Mouse (Mus musculus) embryonic facial prominence, embryonic 14.5 days (tissue): ENCODE measurements around the gene Pex11b. TPM values are rescaled to one million over a fixed set of nuclear protein-coding genes. Genes with fewer than 3 reads are reported as not detected.
"Not testable (repeated sequence)": the region's sequence is repeated elsewhere in the genome, so short reads cannot be mapped to it uniquely, and the experiment has no call there.

Source experiments
- ATAC-seq: fragments of 200-750 bp; cut with Nextera tagmentation; 2 replicates; pipeline ENCODE4 v1.8.0; 2017; ENCODE audit warnings: low read depth, moderate number of reproducible peaks, moderate TSS enrichment
- DNase-seq: peaks from one replicate; pipeline ENCODE4 v3.0.0-alpha.2; 2015; ENCODE audit warnings: low spot score
- H3K27ac ChIP-seq: fragments of 300-500 bp; sonication (generic); replicated peaks from 2 replicates; pipeline ENCODE4 v1.5.1; 2014; ENCODE audit warnings: low read depth, mild to moderate bottlenecking, low read length, moderate library complexity
- H3K27me3 ChIP-seq: fragments of 300-500 bp; sonication (generic); replicated peaks from 2 replicates; pipeline ENCODE4 v1.6.1; 2014; ENCODE audit warnings: low read length; ENCODE audit not compliant: control insufficient read depth, insufficient read depth
- H3K36me3 ChIP-seq: fragments of 300-500 bp; sonication (generic); 2 replicates; pipeline ENCODE4 v1.6.1; 2014; ENCODE audit warnings: low read length, mixed read lengths; ENCODE audit not compliant: control insufficient read depth, insufficient read depth
- H3K4me1 ChIP-seq: fragments of 300-500 bp; sonication (generic); 2 replicates; pipeline ENCODE4 v1.6.1; 2014; ENCODE audit warnings: antibody characterized with exemption, low read length; ENCODE audit not compliant: control insufficient read depth, insufficient read depth
- H3K4me2 ChIP-seq: fragments of 300-500 bp; sonication (generic); 2 replicates; pipeline ENCODE4 v1.6.1; 2014; ENCODE audit warnings: low read depth, mild to moderate bottlenecking, low read length, moderate library complexity, mixed read lengths
- H3K4me3 ChIP-seq: fragments of 300-500 bp; sonication (generic); 2 replicates; pipeline ENCODE4 v1.5.1; 2014; ENCODE audit warnings: low read depth, mild to moderate bottlenecking, low read length
- H3K9ac ChIP-seq: fragments of 300-500 bp; sonication (generic); 2 replicates; pipeline ENCODE4 v1.6.1; 2014; ENCODE audit warnings: low read depth, mild to moderate bottlenecking, low read length, moderate library complexity, mixed read lengths
- H3K9me3 ChIP-seq: fragments of 300-500 bp; sonication (generic); 2 replicates; pipeline ENCODE4 v1.6.1; 2016; ENCODE audit warnings: low read length; ENCODE audit not compliant: control insufficient read depth
- WGBS: fragments of 180-500 bp; shearing (Covaris S2); extraction: QIAGEN DNeasy Blood & Tissue Kit; methylation state at CpG from one replicate; pipeline ENCODE4 v1.1.7; 2014; 5-methylcytosine and 5-hydroxymethylcytosine counted together
- polyA plus RNA-seq: library from polyadenylated mRNA; unstranded; fragments of >200 nt; fragmentation: Nextera tagmentation; extraction: Ambion mirVana; gene quantifications from 2 replicates; pipeline ENCODE4 v1.2.1, GENCODE M21; 2014

Pex11b gene
- polyA plus RNA-seq, 1 experiment from 2014 or later: 51.6 TPM

GRCm38 (mm10) chr3:96603311-96603710 is 31.9 kb upstream of the Pex11b start:
- Histone ChIP-seq H3K27ac (peak overlapping the region; percentile 97), H3K4me3 (peak overlapping the region; percentile 76), H3K4me1 (peaks cover 15% of the 10 kb centered on the region; the same call in 1 of the 2 replicates), H3K36me3 (no peaks in the 10 kb centered on the region), H3K4me2 (peak overlapping the region; percentile 59), H3K9me3 (no peaks in the 10 kb centered on the region), H3K9ac (peak overlapping the region; percentile 89; the same call in 1 of the 2 replicates), H3K27me3 (no peaks in the 10 kb centered on the region; the same call in 1 of the 2 replicates)
- ATAC-seq (no peak), DNase-seq (peak; percentile 80)
- 48% methylated on average over 5 of the region's 5 CpGs for WGBS

GRCm38 (mm10) chr3:96606007-96606406 is 29.2 kb upstream of the Pex11b start:
- not testable (repeated sequence) for H3K4me3 ChIP-seq, H3K4me1 ChIP-seq, H3K9me3 ChIP-seq, H3K27ac ChIP-seq, H3K4me2 ChIP-seq, DNase-seq, H3K9ac ChIP-seq, H3K36me3 ChIP-seq, ATAC-seq, H3K27me3 ChIP-seq
- WGBS: 86% methylated on average over 3 of the region's 4 CpGs

GRCm38 (mm10) chr3:96606618-96607017 is 28.6 kb upstream of the Pex11b start:
- H3K4me2 ChIP-seq: no peak overlapping the region
- DNase-seq (no peak), ATAC-seq (no peak)
- no peak overlapping the region for H3K9ac ChIP-seq
- H3K36me3 ChIP-seq: no peaks in the 10 kb centered on the region
- no peaks in the 10 kb centered on the region for H3K9me3 ChIP-seq
- no peaks in the 10 kb centered on the region for H3K27me3 ChIP-seq
- no peak overlapping the region for H3K27ac ChIP-seq
- H3K4me3 ChIP-seq: no peak overlapping the region
- 88% methylated on average over 4 of the region's 4 CpGs for WGBS
- H3K4me1 ChIP-seq: peaks cover 2% of the 10 kb centered on the region; the same call in 1 of the 2 replicates

GRCm38 (mm10) chr3:96617941-96618340 is 17.2 kb upstream of the Pex11b start:
- peaks cover 64% of the 10 kb centered on the region for H3K36me3 ChIP-seq
- no peak overlapping the region for H3K4me2 ChIP-seq
- no peak overlapping the region for H3K4me3 ChIP-seq
- no peak overlapping the region for H3K27ac ChIP-seq
- ATAC-seq (no peak), DNase-seq (peak; percentile 42)
- H3K9me3 ChIP-seq: no peaks in the 10 kb centered on the region
- H3K27me3 ChIP-seq: no peaks in the 10 kb centered on the region
- H3K9ac ChIP-seq: no peak overlapping the region
- no peaks in the 10 kb centered on the region; the same call in 1 of the 2 replicates for H3K4me1 ChIP-seq
- WGBS: 72% methylated on average over 3 of the region's 3 CpGs

GRCm38 (mm10) chr3:96623201-96623600 is 12.0 kb upstream of the Pex11b start:
- no peaks in the 10 kb centered on the region for H3K9me3 ChIP-seq
- WGBS: 91% methylated on average over 4 of the region's 4 CpGs
- H3K27me3 ChIP-seq: no peaks in the 10 kb centered on the region
- DNase-seq: no peak
- no peaks in the 10 kb centered on the region for H3K4me1 ChIP-seq
- peaks cover 77% of the 10 kb centered on the region for H3K36me3 ChIP-seq
- no peak overlapping the region for H3K27ac ChIP-seq
- no peak for ATAC-seq
- no peak overlapping the region for H3K4me3 ChIP-seq
- no peak overlapping the region for H3K4me2 ChIP-seq
- no peak overlapping the region for H3K9ac ChIP-seq

DNA sequence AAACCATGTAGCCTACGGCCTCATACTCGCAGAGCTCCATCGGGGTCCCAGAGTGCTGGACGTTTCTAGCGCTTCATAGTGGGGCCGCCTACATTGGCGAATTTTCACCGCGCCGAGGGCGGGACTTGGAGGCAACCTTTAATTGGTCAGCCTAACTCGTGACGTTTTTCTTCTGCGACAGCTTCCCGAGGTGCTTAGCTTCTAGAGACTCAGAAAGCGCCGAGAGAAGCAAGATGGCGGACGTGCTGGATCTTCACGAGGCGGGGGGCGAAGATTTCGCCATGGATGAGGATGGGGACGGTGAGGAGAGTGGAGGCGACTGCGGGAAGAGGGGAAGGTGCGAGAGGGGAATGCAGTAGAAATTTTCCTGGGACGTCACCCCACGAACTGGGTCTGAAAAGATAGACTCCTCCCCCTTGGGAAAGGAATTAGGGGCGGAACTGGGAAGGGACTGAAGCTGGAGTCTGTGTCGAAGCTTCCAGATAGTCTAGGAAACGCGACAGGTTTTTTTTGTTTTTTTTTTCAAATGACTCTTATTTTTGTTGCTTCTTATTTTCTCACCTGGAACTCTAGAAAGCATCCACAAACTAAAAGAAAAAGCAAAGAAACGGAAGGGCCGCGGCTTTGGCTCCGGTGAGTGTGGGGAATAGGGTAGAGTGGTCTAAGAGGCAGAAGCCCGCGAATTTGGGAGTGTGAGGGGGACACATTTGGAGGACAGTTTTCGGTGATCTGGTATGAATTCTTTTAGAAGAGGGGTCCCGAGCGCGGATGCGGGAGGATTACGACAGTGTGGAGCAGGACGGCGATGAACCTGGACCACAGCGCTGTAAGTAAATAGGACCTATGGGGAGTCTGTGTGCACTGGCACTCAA is 5.2 kb upstream of the Pex11b start, which contains the start of gene Rbm8a:
TSS of gene Rbm8a (plus strand) at position 205 of the 872 bp plus-strand sequence.
- H3K4me3 ChIP-seq: peak within 1 kb of the TSS; percentile 50
- DNase-seq: peak; percentile 100
- peak within 1 kb of the TSS; percentile 79 for H3K9ac ChIP-seq
- H3K27ac ChIP-seq: peak within 1 kb of the TSS; percentile 78
- H3K9me3 ChIP-seq: no peaks in the 10 kb centered on the region
- no peaks in the 10 kb centered on the region for H3K27me3 ChIP-seq
- under 1% methylated on average over 48 of the region's 48 CpGs for WGBS
- H3K4me1 ChIP-seq: peaks cover 8% of the 10 kb centered on the region
- peak; percentile 97 for ATAC-seq
- peak within 1 kb of the TSS; percentile 81 for H3K4me2 ChIP-seq
- peaks cover 51% of the 10 kb centered on the region for H3K36me3 ChIP-seq

DNA sequence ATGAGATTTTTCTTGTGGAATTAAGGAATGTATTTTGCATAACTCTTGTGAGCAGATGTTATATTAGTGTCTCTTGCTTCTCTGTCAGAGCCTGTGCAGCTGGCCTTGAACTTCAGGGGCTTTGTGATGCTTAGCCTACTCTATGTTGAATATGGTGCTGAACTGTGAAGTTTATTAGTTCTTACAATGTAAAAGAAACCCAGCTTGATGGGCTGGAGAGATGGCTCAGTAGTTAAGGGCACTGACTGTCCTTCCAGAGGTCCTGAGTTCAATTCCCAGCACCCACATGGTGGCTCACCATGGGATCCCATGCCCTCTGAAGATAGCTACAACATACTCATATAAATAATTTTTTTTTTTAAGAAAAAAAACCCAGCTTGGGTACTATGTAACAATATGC is 3.1 kb upstream of the Pex11b start:
- Histone ChIP-seq H3K4me2 (no peak overlapping the region), H3K4me3 (no peak overlapping the region), H3K36me3 (peaks cover 33% of the 10 kb centered on the region), H3K4me1 (peaks cover 15% of the 10 kb centered on the region), H3K27me3 (no peaks in the 10 kb centered on the region), H3K9ac (no peak overlapping the region), H3K9me3 (no peaks in the 10 kb centered on the region), H3K27ac (no peak overlapping the region)
- ATAC-seq (no peak), DNase-seq (no peak)

- H3K4me2 ChIP-seq: no peak overlapping the region
- 68% methylated on average over 1 of the region's 1 CpGs for WGBS
- H3K9ac ChIP-seq: no peak overlapping the region
- no peaks in the 10 kb centered on the region for H3K9me3 ChIP-seq
- DNase-seq (no peak), ATAC-seq (no peak)
- no peaks in the 10 kb centered on the region for H3K27me3 ChIP-seq
- no peak overlapping the region for H3K4me3 ChIP-seq
- peaks cover 46% of the 10 kb centered on the region for H3K36me3 ChIP-seq
- no peak overlapping the region for H3K27ac ChIP-seq
- peaks cover 13% of the 10 kb centered on the region for H3K4me1 ChIP-seq
Observed at GRCm38 (mm10) chr3:96634015-96634414, 1.2 kb upstream of the Pex11b start.
